Mouse (Mus musculus) liver, postnatal 0 days (tissue): ENCODE data around the gene Hoxa11. TPM values are rescaled to one million over a fixed set of nuclear protein-coding genes. Genes with fewer than 3 reads are reported as not detected.
A peak's percentile ranks its signal among the peaks of the same experiment; 100 is the strongest.

ENCODE experiments used
- ATAC-seq: fragments of 200-750 bp; cut with Nextera tagmentation; 2 replicates; pipeline ENCODE4 v1.8.0; 2017; ENCODE audit warnings: mild to moderate bottlenecking, moderate library complexity
- DNase-seq: peaks from one replicate; pipeline ENCODE4 v3.0.0-alpha.2; 2016
- H3K27ac ChIP-seq: fragments of 300-500 bp; sonication (generic); 2 replicates; pipeline ENCODE4 v1.5.1; 2014; ENCODE audit warnings: antibody characterized with exemption, moderate library complexity, mild to moderate bottlenecking, low read depth
- H3K27me3 ChIP-seq: fragments of 300-500 bp; sonication (generic); 2 replicates; pipeline ENCODE4 v1.6.1; 2014; ENCODE audit warnings: low read length, control low read depth, mixed read lengths; ENCODE audit not compliant: insufficient read depth
- H3K36me3 ChIP-seq: fragments of 300-500 bp; sonication (generic); replicated peaks from 2 replicates; pipeline ENCODE4 v1.6.1; 2014; ENCODE audit warnings: mild to moderate bottlenecking, control low read depth, low read length, moderate library complexity, mixed read lengths; ENCODE audit not compliant: insufficient read depth
- H3K4me1 ChIP-seq: fragments of 300-500 bp; sonication (generic); 2 replicates; pipeline ENCODE4 v1.6.1; 2014; ENCODE audit warnings: antibody characterized with exemption, mild to moderate bottlenecking, control low read depth; ENCODE audit not compliant: insufficient read depth
- H3K4me2 ChIP-seq: fragments of 300-500 bp; sonication (generic); 2 replicates; pipeline ENCODE4 v1.6.1; 2014; ENCODE audit warnings: low read depth, mild to moderate bottlenecking, low read length, moderate library complexity, mixed read lengths
- H3K4me3 ChIP-seq: fragments of 300-500 bp; sonication (generic); 2 replicates; pipeline ENCODE4 v1.5.1; 2014; ENCODE audit warnings: low read depth, low read length
- H3K9ac ChIP-seq: fragments of 300-500 bp; sonication (generic); replicated peaks from 2 replicates; pipeline ENCODE4 v1.6.1; 2014; ENCODE audit warnings: mild to moderate bottlenecking, moderate library complexity
- H3K9me3 ChIP-seq: fragments of 300-500 bp; sonication (generic); 2 replicates; pipeline ENCODE4 v1.6.1; 2016; ENCODE audit warnings: mild to moderate bottlenecking, control low read depth, low read length, mixed read lengths
- CTCF ChIP-seq: sonication (generic); IDR thresholded peaks from 2 replicates; pipeline ENCODE4 v1.5.1; 2016; ENCODE audit warnings: antibody characterized with exemption, low read depth
- EP300 ChIP-seq: IDR thresholded peaks from 2 replicates; pipeline ENCODE4 v1.6.1; 2016; ENCODE audit warnings: antibody characterized with exemption, low read depth, mild to moderate bottlenecking
- WGBS: fragments of 180-500 bp; shearing (Covaris S2); extraction: QIAGEN DNeasy Blood & Tissue Kit; methylation state at CpG from one replicate; pipeline ENCODE4 v1.1.7; 2014; ENCODE audit not compliant: insufficient replicate concordance; 5-methylcytosine and 5-hydroxymethylcytosine counted together
- polyA plus RNA-seq: library from polyadenylated mRNA; unstranded; fragments of >200 nt; fragmentation: Nextera tagmentation; extraction: Ambion mirVana; gene quantifications from 2 replicates; pipeline ENCODE4 v1.2.1, GENCODE M21; 2015

The Hoxa11 gene
- polyA plus RNA-seq, 1 experiment from 2014 or later: not detected

DNA sequence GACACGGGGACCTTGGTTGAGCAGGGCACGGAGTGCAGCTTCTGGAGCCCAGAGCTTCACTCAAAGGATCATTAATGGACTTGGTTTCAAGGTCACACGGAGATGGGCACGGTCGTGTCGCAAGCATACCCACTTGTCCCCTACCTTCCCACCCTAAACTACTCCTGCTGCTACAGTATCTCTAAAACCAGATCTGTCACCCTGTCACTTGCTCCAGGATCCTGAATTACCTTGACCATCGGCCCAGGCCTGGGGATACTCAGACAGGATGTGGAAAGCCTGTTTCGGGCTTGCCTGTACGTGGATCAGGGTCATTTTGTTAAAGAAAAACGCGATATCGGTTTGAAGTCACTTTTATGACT lies 35.9 kb downstream of the Hoxa11 start:
- 26% methylated on average over 12 of the region's 12 CpGs for WGBS
- H3K27me3 ChIP-seq: peaks cover 97% of the 10 kb centered on the region
- TF ChIP-seq EP300 (no peak), CTCF (no peak)
- no peak for ATAC-seq
- no peak overlapping the region for H3K4me2 ChIP-seq
- H3K9ac ChIP-seq: no peak overlapping the region
- H3K9me3 ChIP-seq: no peaks in the 10 kb centered on the region
- DNase-seq: no peak
- H3K27ac ChIP-seq: no peak overlapping the region
- peaks cover 2% of the 10 kb centered on the region; the same call in 1 of the 2 replicates for H3K4me1 ChIP-seq
- no peaks in the 10 kb centered on the region for H3K36me3 ChIP-seq
- no peak overlapping the region for H3K4me3 ChIP-seq

DNA sequence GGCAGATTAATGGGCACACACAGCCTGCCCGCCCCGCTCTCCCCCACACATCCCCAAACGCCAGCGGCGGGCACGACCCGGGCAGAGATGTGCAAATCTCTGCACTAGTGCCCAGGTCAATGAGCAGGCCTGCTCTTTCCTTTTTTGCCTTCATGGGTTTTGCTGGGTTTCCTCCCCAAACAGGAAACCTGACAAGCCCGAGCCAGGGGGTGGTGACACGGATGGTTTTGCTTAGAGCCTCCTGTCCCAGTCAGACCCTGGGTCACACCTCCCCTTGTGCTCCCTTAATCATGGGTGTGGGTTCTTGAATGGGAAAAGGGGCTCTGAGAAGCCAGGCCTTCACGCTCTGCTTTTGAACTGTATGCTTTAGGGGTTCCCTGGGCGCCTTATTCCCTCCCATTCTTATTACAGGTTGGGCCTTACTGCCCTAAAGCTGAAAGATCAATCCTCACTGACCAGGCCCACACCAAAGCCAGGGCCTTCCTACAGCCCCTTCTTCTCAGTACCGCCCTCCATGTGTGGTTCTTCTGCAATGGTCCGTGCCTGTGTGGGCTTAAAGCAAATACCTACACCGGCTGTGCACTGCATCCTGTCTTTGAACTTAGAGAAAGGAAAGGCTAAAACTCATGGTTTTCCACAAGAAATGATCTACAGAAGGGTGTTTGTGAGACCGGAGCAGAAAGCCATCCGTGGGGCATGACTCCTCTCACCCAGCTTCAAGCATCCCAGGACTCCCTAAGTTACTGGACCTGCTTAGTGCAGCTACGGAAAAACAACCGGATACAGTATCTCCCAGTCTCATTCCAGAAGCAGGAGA lies 36.5 kb downstream of the Hoxa11 start:
- Histone ChIP-seq H3K27ac (no peak overlapping the region), H3K9ac (no peak overlapping the region), H3K4me3 (peak overlapping the region; percentile 29), H3K4me2 (peak overlapping the region; percentile 52), H3K4me1 (peaks cover 6% of the 10 kb centered on the region), H3K36me3 (no peaks in the 10 kb centered on the region), H3K9me3 (no peaks in the 10 kb centered on the region), H3K27me3 (peaks cover 97% of the 10 kb centered on the region)
- 14% methylated on average over 18 of the region's 18 CpGs for WGBS
- no peak for TF ChIP-seq EP300
- TF ChIP-seq CTCF: no peak
- DNase-seq (peak; percentile 13), ATAC-seq (no peak)

GRCm38 (mm10) chr6:52208072-52208867 lies 37.3 kb downstream of the Hoxa11 start, which contains the start of gene Hoxa6:
TSS of gene Hoxa6 (minus strand) at chr6:52208722.
- Histone ChIP-seq H3K27ac (no peak within 1 kb of the TSS), H3K4me2 (peak within 1 kb of the TSS; percentile 52), H3K36me3 (no peaks in the 10 kb centered on the region), H3K9me3 (no peaks in the 10 kb centered on the region), H3K9ac (no peak within 1 kb of the TSS), H3K4me3 (peak within 1 kb of the TSS; percentile 29), H3K27me3 (peaks cover 97% of the 10 kb centered on the region), H3K4me1 (peaks cover 6% of the 10 kb centered on the region)
- TF ChIP-seq EP300 (no peak), CTCF (no peak)
- WGBS: 11% methylated on average over 47 of the region's 47 CpGs
- DNase-seq (peak; percentile 39), ATAC-seq (no peak)

DNA sequence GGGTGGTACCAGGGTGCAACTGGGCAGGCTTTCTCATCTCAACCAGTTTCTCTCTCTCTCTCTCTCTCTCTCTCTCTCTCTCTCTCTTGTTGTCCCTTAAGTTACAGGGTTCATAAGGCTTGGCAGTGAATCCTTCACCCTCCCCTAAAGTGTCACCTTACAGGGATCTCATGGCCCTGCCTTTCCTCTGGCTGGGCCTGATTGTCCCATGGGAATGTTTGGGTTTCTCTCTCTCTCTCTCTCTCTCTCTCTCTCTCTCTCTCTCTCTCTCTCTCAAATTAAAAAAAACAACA lies 38.0 kb downstream of the Hoxa11 start:
- DNase-seq: no peak
- Histone ChIP-seq H3K9me3 (no peaks in the 10 kb centered on the region), H3K27me3 (peaks cover 97% of the 10 kb centered on the region), H3K27ac (no peak overlapping the region), H3K36me3 (no peaks in the 10 kb centered on the region), H3K4me1 (peaks cover 6% of the 10 kb centered on the region), H3K4me2 (no peak overlapping the region), H3K9ac (no peak overlapping the region), H3K4me3 (no peak overlapping the region)
- ATAC-seq: no peak
- no peak for TF ChIP-seq CTCF
- TF ChIP-seq EP300: no peak

- H3K4me2 ChIP-seq: no peak overlapping the region
- H3K4me3 ChIP-seq: no peak overlapping the region
- no peak overlapping the region for H3K27ac ChIP-seq
- H3K36me3 ChIP-seq: no peaks in the 10 kb centered on the region
- TF ChIP-seq EP300: no peak
- no peak for TF ChIP-seq CTCF
- H3K9ac ChIP-seq: no peak overlapping the region
- DNase-seq: no peak
- ATAC-seq: no peak
- H3K4me1 ChIP-seq: peaks cover 6% of the 10 kb centered on the region; the same call in 1 of the 2 replicates
- 35% methylated on average over 4 of the region's 4 CpGs for WGBS
- peaks cover 95% of the 10 kb centered on the region for H3K27me3 ChIP-seq
- no peaks in the 10 kb centered on the region for H3K9me3 ChIP-seq
These were observed 38.5 kb downstream of the Hoxa11 start for GRCm38 (mm10) chr6:52206882-52207683.
